Mouse (Mus musculus) heart, embryonic 14.5 days (tissue): ENCODE results near the gene Fanca. TPM values are rescaled to one million over a fixed set of nuclear protein-coding genes. Genes with fewer than 3 reads are reported as not detected.

Source experiments
- ATAC-seq: fragments of 200-750 bp; cut with Nextera tagmentation; 2 replicates; pipeline ENCODE4 v1.8.0; 2017; ENCODE audit warnings: low read depth, moderate TSS enrichment; ENCODE audit not compliant: insufficient number of reproducible peaks, insufficient read depth, low FRiP score
- H3K27ac ChIP-seq, 2 experiments: fragments of 200-500 bp in 1 of 2; fragments of 300-500 bp in 1 of 2; sonication (generic) in 1 of 2; replicated peaks in 1 of 2; 2 replicates each; pipeline ENCODE4 v1.5.1; 2012 to 2014; ENCODE audit warnings: low read depth in 2 of 2, low read length in 2 of 2, control low read depth in 1 of 2, mild to moderate bottlenecking in 1 of 2, mixed read lengths in 1 of 2; ENCODE audit not compliant: control insufficient read depth in 1 of 2, insufficient read depth in 1 of 2
- H3K27me3 ChIP-seq: fragments of 300-500 bp; sonication (generic); 2 replicates; pipeline ENCODE4 v1.6.1; 2014; ENCODE audit warnings: mild to moderate bottlenecking, low read length, control low read depth; ENCODE audit not compliant: control insufficient read depth, insufficient read depth
- H3K36me3 ChIP-seq: fragments of 300-500 bp; sonication (generic); 2 replicates; pipeline ENCODE4 v1.6.1; 2014; ENCODE audit warnings: mild to moderate bottlenecking, control low read depth, low read length, mixed read lengths; ENCODE audit not compliant: control insufficient read depth, insufficient read depth
- H3K4me1 ChIP-seq, 2 experiments: fragments of 200-500 bp in 1 of 2; fragments of 300-500 bp in 1 of 2; sonication (generic) in 1 of 2; 2 replicates each; pipeline ENCODE4 v1.6.1; 2012 to 2014; ENCODE audit warnings: low read length in 2 of 2, control low read depth in 1 of 2, mixed read lengths in 1 of 2; ENCODE audit not compliant: control insufficient read depth in 2 of 2, insufficient read depth in 2 of 2
- H3K4me2 ChIP-seq: fragments of 300-500 bp; sonication (generic); 2 replicates; pipeline ENCODE4 v1.6.1; 2014; ENCODE audit warnings: mild to moderate bottlenecking, low read length
- H3K4me3 ChIP-seq, 2 experiments: fragments of 200-500 bp in 1 of 2; fragments of 300-500 bp in 1 of 2; sonication (generic) in 1 of 2; 2 replicates each; pipeline ENCODE4 v1.5.1; 2012 to 2014; ENCODE audit warnings: low read length in 2 of 2, mild to moderate bottlenecking in 2 of 2, control low read depth in 1 of 2, low read depth in 1 of 2, moderate library complexity in 1 of 2; ENCODE audit not compliant: control insufficient read depth in 1 of 2, insufficient read depth in 1 of 2
- H3K9ac ChIP-seq: fragments of 300-500 bp; sonication (generic); 2 replicates; pipeline ENCODE4 v1.6.1; 2014; ENCODE audit warnings: mild to moderate bottlenecking, low read length
- H3K9me3 ChIP-seq: fragments of 300-500 bp; sonication (generic); 2 replicates; pipeline ENCODE4 v1.6.1; 2016; ENCODE audit warnings: low read length, control low read depth; ENCODE audit not compliant: control insufficient read depth
- WGBS: fragments of 180-500 bp; shearing (Covaris S2); extraction: QIAGEN DNeasy Blood & Tissue Kit; methylation state at CpG from one replicate; pipeline ENCODE4 v1.1.7; 2014; 5-methylcytosine and 5-hydroxymethylcytosine counted together
- polyA plus RNA-seq: library from polyadenylated mRNA; unstranded; fragments of >200 nt; fragmentation: Nextera tagmentation; extraction: Ambion mirVana; gene quantifications from 2 replicates; pipeline ENCODE4 v1.2.1, GENCODE M21; 2014

The Fanca gene
- polyA plus RNA-seq, 1 experiment from 2014 or later = 16.5 TPM

GRCm38 (mm10) chr8:123340071-123340470, 21.7 kb upstream of the Fanca start:
- Histone ChIP-seq H3K4me2 (no peak overlapping the region), H3K9me3 (peaks cover 4% of the 10 kb centered on the region; the same call in 1 of the 2 replicates), H3K36me3 (no peaks in the 10 kb centered on the region), H3K27ac (no peak overlapping the region), H3K4me1 (peaks cover 7 to 9% of the 10 kb centered on the region in 2 experiments; a peak in 3 of 4 replicates), H3K9ac (no peak overlapping the region), H3K4me3 (no peak overlapping the region), H3K27me3 (no peaks in the 10 kb centered on the region)
- no peak for ATAC-seq
- WGBS = 89% methylated on average over 4 of the region's 4 CpGs

- Histone ChIP-seq H3K36me3 (no peaks in the 10 kb centered on the region), H3K9me3 (peaks cover 4% of the 10 kb centered on the region; the same call in 1 of the 2 replicates), H3K9ac (no peak overlapping the region), H3K4me3 (no peak overlapping the region), H3K27me3 (peaks cover 11% of the 10 kb centered on the region; the same call in 1 of the 2 replicates), H3K4me1 (peaks cover 8 to 10% of the 10 kb centered on the region in 2 experiments; a peak in 3 of 4 replicates), H3K4me2 (no peak overlapping the region), H3K27ac (no peak overlapping the region)
- ATAC-seq = no peak
- 83% methylated on average over 3 of the region's 3 CpGs for WGBS
These were observed 19.1 kb upstream of the Fanca start for GRCm38 (mm10) chr8:123337475-123337874.

GRCm38 (mm10) chr8:123334467-123334866, 16.1 kb upstream of the Fanca start:
- Histone ChIP-seq H3K27ac (no peak overlapping the region), H3K9ac (no peak overlapping the region), H3K9me3 (no peaks in the 10 kb centered on the region), H3K36me3 (no peaks in the 10 kb centered on the region), H3K4me1 (peaks cover 6 to 17% of the 10 kb centered on the region in 2 experiments; a peak in 3 of 4 replicates), H3K4me3 (no peak overlapping the region), H3K27me3 (peaks cover 11% of the 10 kb centered on the region; the same call in 1 of the 2 replicates), H3K4me2 (no peak overlapping the region)
- 4% methylated on average over 1 of the region's 1 CpGs for WGBS
- no peak for ATAC-seq

GRCm38 (mm10) chr8:123333864-123334263, 15.5 kb upstream of the Fanca start:
- H3K27me3 ChIP-seq = peaks cover 11% of the 10 kb centered on the region; the same call in 1 of the 2 replicates
- H3K9me3 ChIP-seq = no peaks in the 10 kb centered on the region
- no peak for ATAC-seq
- no peak overlapping the region for H3K9ac ChIP-seq
- H3K36me3 ChIP-seq = no peaks in the 10 kb centered on the region
- peak overlapping the region; percentile 92 for H3K4me2 ChIP-seq
- H3K27ac ChIP-seq = no peak overlapping the region
- H3K4me3 ChIP-seq = no peak overlapping the region
- 6% methylated on average over 7 of the region's 7 CpGs for WGBS
- H3K4me1 ChIP-seq = peaks cover 6 to 17% of the 10 kb centered on the region in 2 experiments; a peak in 3 of 4 replicates

GRCm38 (mm10) chr8:123333091-123333587, 14.8 kb upstream of the Fanca start:
- Histone ChIP-seq H3K27ac (no peak overlapping the region), H3K27me3 (peaks cover 11% of the 10 kb centered on the region; the same call in 1 of the 2 replicates)
- ATAC-seq = no peak

GRCm38 (mm10) chr8:123332262-123333090, 14.1 kb upstream of the Fanca start, which contains the start of gene Spire2:
Spire2 (plus strand) TSS chr8:123332713.
- Histone ChIP-seq H3K4me1 (peaks cover 6 to 17% of the 10 kb centered on the region in 2 experiments; a peak in 3 of 4 replicates), H3K4me2 (peak within 1 kb of the TSS; percentile 92), H3K4me3 (peak within 1 kb of the TSS; percentile 62 to 73), H3K9me3 (no peaks in the 10 kb centered on the region), H3K27ac (no peak within 1 kb of the TSS; a peak in 1 of 4 replicates), H3K9ac (peak within 1 kb of the TSS; percentile 30), H3K27me3 (peaks cover 11% of the 10 kb centered on the region; the same call in 1 of the 2 replicates), H3K36me3 (no peaks in the 10 kb centered on the region)
- under 1% methylated on average over 74 of the region's 85 CpGs for WGBS
- ATAC-seq = peak; percentile 71

More at GRCm38 (mm10) chr8:123333091-123333587, 14.8 kb upstream of the Fanca start:
- 7% methylated on average over 19 of the region's 21 CpGs for WGBS
- Histone ChIP-seq H3K4me2 (peak overlapping the region; percentile 92), H3K9ac (peak overlapping the region; percentile 30), H3K4me1 (peaks cover 6 to 17% of the 10 kb centered on the region in 2 experiments; a peak in 3 of 4 replicates), H3K9me3 (no peaks in the 10 kb centered on the region), H3K36me3 (no peaks in the 10 kb centered on the region), H3K4me3 (peak overlapping the region; percentile 62 to 73)

- H3K27ac ChIP-seq = no peak overlapping the region; a peak in 1 of 4 replicates
- 23% methylated on average over 8 of the region's 8 CpGs for WGBS
- H3K36me3 ChIP-seq = no peaks in the 10 kb centered on the region
- no peaks in the 10 kb centered on the region for H3K9me3 ChIP-seq
- no peak for ATAC-seq
- no peak overlapping the region for H3K9ac ChIP-seq
- H3K4me1 ChIP-seq = peaks cover 12 to 17% of the 10 kb centered on the region in 2 experiments; a peak in 3 of 4 replicates
- peak overlapping the region; percentile 92; the same call in 1 of the 2 replicates for H3K4me2 ChIP-seq
- H3K27me3 ChIP-seq = peaks cover 11% of the 10 kb centered on the region; the same call in 1 of the 2 replicates
- H3K4me3 ChIP-seq = peak overlapping the region in 1 of 2 experiments; percentile 62; a peak in 1 of 4 replicates
These were observed 13.4 kb upstream of the Fanca start for GRCm38 (mm10) chr8:123331810-123332209.
